Mouse (Mus musculus) spleen, postnatal 4 days (tissue): ENCODE data around the gene Bri3bp.
"Not testable (repeated sequence)": the region's sequence is repeated elsewhere in the genome, so short reads cannot be mapped to it uniquely, and the experiment has no call there.

Experiments
- DNase-seq, 2 experiments: peaks; one replicate each; pipeline ENCODE4 v3.0.0; 2022; ENCODE audit warnings: low spot score in 2 of 2

Bri3bp gene

DNA sequence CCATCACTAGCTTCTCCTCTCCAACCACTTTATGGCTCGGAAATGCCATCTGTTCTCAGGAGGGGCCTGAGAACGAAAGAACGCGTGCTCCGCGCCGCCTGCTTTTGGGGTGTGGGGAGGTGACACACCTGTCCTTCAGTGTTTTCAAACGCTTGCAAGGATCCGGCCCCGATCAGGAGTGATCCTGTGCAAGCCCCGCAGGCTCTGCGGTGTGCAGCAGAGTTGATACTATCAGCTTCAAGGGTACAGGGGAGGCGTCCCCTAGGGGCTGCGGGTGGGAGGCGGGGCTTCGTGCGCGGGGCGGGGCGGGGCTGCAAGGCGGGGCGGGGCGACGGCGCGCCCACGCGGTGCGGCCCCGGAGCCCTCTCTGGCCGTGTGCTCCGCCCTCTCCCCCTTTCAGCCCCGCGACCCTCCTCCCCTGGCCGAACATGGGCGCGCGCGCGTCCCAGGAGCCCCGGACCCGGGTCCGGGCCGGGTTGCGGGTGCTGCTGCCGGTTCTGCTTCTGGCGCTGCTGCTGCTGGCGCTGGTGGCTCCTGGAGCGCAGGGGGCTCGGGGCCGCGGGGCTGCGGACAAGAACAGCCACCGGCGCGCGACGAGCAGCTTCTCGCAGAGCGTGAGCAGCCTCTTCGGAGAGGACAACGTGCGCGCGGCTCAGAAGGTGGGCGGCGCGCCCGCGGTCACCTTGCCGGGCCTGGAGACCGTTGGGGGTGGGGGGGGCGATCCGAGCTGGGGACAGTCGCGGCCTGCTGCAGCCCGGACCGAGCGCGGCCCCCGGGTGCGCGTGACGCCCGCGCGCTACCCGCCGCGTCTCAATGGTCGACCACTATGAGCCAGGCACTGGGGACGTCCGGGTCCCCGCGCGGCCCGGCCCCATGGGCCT lies at the start of gene Bri3bp:
Bri3bp (plus strand) TSS at position 335 of the 881 bp plus-strand sequence.
- peak; percentile 57 to 86 for DNase-seq

DNA sequence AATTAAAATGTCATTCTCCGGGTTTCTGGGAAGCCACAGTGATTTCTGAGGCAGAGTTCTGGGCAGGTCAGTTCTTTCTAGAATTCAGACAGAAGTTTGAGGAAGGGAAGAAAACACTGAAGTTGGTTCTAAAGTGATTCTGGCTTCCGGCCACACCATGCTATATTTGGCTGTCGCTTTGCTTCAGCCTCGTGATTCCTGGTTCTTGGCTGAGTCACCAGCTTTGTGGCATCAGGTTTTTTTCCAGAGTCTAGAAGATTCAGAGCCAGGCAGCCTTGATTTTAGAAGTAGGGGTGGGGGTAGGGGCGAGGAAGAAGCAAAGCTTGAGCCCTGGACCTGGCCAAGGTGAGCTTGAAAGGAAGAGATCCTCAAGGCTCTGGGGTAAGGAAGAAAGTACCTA lies 49.8 kb upstream of the Bri3bp start:
- no peak for DNase-seq

DNA sequence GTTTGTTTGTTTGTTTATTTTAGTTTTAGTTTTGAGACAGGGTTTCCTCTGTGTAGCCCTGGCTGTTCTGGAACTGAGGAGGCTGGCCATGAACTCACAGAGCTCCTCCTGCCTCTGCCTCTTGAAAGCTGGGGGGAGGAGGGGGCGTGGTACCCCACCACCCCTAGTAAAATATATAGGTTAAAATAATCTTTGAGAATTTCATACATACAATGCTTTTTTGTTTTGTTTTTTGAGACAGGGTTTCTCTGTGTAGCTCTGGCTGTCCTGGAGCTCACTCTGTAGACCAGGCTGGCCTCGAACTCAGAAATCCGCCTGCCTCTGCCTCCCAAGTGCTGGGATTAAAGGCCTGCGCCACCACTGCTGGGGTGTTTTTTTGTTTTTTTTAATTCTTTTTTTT lies 49.2 kb upstream of the Bri3bp start:
- DNase-seq = not testable (repeated sequence)

DNA sequence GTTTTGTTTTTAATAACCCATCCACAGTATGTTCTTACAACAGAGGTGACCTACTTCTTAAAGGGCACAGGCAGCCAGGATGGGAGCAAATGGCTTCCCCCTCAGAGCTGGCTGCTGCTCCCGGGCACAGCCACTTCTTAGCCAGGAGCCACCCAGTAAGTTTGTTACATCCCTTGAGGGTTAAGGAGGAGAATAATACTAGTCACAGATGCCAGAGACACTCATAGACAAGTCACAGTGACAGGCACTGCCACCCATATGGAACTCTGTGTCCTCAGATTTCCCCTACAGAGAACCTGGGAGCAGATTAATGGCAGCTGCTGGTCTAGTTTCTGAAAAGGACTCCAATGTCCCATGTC lies 48.8 kb upstream of the Bri3bp start:
- DNase-seq = no peak

- peak; percentile 92 to 96 for DNase-seq
Measured at GRCm38 (mm10) chr5:125392977-125393621, 48.3 kb upstream of the Bri3bp start.

DNA sequence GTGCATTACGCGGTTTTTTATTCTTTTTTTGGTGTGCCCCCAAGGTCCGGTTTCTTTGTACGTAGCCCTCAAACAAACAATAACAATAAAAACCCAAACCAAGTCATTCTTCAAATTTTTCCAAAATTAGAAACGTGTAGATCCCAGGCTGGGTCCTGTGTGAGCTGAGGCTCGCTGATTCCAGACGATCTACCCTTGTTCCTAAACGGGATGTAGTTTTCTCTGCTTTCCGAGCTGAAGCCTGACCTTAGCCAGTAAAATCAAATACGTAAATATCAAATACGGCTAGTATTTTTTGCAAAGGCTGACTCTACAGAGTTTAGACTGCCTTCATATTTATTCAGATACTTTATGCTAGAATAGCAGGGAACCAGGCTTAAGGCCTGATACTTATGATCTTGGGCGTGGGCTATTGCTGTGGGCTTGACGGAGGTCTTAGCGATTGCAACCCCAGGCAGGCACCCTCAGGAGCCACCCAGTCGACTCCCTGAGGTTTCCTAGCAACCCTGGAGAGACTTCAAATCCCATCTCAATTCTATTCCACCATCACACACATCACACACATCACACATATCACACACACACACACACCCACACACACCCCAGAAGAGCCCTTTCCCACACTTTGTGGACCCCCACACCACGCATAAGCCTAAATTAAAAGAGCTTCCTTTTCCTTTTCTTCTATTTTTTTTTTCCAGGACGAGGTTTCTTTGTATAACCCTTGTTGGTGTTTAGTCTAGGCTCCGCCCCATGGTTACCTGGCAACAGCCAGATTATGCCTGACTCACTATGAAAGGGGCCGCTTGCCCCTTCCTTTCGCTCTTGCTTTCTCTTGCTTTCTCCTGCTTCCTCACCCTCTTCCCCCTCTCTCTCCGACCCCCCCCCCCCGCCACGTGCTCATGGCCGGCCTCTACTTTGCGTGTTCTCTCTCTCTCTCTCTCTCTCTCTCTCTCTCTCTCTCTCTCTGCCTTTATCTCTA lies 47.5 kb upstream of the Bri3bp start:
- peak in 1 of 2 experiments; percentile 70 for DNase-seq

DNA sequence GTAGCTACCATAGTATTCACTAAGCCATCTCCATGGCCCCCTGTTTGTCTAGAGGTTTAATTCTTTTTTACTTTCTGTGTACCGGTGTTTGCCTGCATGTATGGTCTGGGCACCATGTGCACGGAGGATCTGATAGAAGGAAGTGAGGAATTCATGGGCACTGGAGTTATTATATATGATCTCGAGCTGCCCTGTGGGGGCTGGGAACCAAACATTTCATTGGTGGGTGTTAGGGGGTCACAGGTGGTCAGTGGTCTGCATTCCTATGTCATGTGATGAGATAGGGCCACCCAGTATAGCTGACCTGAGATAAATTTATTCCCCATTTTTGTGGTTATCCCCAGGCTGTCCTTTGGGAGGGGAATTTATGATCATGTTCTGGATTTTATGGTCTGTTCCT lies 46.4 kb upstream of the Bri3bp start:
- DNase-seq = no peak

- DNase-seq = no peak
Measured at GRCm38 (mm10) chr5:125400903-125401302, 40.5 kb upstream of the Bri3bp start.

- DNase-seq = no peak
Measured at GRCm38 (mm10) chr5:125402476-125402875, 38.9 kb upstream of the Bri3bp start.

GRCm38 (mm10) chr5:125402991-125403390 lies 38.4 kb upstream of the Bri3bp start:
- no peak for DNase-seq

- peak; percentile 74 to 87 for DNase-seq
Measured at GRCm38 (mm10) chr5:125403481-125404465, 37.6 kb upstream of the Bri3bp start.

- DNase-seq = no peak
Measured at GRCm38 (mm10) chr5:125404536-125404902, 36.8 kb upstream of the Bri3bp start.

GRCm38 (mm10) chr5:125404903-125405545 lies 36.3 kb upstream of the Bri3bp start:
- DNase-seq = peak; percentile 43 to 76

DNA sequence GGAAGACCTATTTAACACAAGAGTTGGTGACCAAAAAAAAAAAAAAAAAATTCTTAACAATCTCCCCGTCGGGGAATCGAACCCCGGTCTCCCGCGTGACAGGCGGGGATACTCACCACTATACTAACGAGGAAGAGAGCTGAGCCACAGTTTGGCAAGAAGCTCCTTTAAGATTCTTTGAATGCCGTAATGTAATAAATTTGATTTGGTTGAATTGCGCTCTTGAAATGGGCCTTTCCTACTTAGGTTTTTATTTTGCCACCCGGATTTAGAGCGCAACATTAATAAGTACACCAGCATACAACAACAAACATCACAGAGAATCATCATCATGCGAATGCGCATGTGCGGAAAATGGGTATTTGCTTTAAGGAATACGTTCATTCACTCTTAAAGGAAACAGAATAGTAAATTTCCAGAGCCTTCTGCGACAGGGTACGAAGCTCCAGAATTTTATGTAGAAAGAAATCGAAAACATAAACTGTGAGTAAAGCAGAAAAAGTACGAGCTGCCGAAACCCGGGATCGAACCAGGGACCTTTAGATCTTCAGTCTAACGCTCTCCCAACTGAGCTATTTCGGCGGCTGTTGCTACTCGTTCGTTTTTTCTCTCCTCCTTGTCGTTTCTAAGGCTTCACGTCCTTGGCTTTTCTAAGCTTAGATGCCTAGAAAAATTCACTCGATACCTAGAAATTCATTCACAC lies 35.7 kb upstream of the Bri3bp start:
- DNase-seq = peak; percentile 88 to 95

DNA sequence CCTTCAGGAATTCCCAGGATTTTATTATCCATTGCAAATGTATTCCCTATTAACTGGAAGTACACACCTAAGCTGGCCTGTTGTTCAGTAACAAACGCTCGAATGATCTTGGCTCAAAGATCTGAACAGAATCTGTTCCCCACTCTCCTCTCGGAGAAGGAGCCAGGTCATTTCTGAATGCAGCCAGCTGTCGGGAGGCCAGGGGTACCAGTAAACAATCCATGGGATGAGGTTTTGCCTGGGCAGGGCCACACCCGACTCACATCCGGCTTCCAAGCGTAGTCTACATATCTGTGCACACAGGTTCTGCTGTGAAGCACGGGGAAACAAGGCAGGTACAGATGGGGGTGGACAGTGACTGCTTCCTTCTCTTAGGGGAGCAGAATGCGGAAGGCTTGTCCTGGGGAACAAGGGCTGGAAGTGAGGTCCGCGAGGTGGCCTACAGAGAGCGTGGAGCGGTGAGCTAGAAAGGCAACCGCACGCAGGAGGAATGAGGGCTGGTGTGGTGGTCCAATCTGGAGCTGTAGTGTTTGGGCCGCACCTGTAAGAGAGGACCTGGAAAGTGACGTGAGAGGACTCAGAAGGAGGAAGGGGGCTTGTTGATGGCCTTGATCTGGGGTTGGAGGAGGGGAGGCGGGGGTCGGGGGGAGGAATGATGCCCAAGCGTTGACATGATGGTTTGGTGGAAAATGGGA lies 34.9 kb upstream of the Bri3bp start:
- peak; percentile 59 to 81 for DNase-seq

GRCm38 (mm10) chr5:125407020-125407830 lies 34.1 kb upstream of the Bri3bp start:
- no peak for DNase-seq

- DNase-seq = no peak
Measured at GRCm38 (mm10) chr5:125407910-125408575, 33.3 kb upstream of the Bri3bp start.

DNA sequence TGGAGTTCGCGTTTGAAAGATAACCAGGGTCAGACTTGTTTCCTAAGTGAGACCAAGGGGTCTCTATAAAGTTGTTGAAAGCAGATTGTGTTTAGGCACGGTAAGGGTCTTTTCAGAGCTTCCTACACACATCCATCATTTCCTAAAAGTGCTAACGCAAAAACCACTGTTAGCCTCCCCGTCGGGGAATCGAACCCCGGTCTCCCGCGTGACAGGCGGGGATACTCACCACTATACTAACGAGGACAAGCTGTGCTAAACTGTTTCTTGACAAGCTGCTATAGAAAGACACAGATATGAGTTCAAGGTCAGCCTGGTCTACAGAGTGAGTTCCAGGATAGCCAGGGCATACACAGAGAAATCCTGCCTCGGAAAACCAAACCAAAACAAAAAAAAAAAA lies 32.5 kb upstream of the Bri3bp start:
- peak; percentile 86 to 94 for DNase-seq
